Mouse (Mus musculus): ENCODE results near the gene Pax9.

The Pax9 gene

DNA sequence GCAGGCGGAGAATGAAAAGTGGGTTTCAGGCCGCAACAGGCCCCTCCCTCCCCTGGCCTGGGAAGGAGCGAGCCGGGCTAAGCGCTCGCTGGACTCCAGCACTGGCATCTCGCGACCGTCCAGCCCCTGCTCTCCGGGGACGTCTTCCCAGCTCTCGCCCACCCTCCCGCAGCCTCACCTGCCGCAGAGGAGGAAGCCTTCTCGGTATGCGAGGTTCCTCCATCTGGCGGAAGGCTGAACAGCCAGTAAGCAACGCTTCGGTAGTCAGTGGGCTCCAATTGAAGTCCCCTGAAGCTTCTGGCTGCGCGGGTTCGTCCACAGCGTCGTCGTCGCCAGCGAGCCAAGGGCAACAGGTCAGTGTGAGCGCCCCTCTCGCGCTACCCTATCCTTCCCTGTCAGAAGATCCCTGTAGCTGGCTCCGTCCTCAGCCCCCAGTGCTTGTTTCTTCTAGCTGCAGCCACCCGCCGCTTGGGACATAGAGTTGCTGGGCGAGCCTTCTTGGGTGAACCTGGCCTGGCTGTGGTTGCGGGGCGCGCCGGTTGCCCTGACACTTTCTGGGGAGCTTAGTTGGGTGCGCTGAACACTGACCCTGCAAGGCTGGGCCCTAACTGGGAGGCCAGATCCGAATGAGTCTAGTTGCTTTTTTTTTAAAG lies at the start of gene Pax9:
Pax9 (plus strand) TSS at position 341 of the 653 bp plus-strand sequence.
- DNase-seq (ENCODE audit: low spot score in 2 of 2) = no peak

GRCm38 (mm10) chr12:56669451-56670122 lies 22.0 kb upstream of the Pax9 start:
- no peak for DNase-seq (ENCODE audit: low spot score in 2 of 2)

GRCm38 (mm10) chr12:56670795-56671194 lies 20.8 kb upstream of the Pax9 start:
- DNase-seq (ENCODE audit: low spot score in 2 of 2) = no peak

DNA sequence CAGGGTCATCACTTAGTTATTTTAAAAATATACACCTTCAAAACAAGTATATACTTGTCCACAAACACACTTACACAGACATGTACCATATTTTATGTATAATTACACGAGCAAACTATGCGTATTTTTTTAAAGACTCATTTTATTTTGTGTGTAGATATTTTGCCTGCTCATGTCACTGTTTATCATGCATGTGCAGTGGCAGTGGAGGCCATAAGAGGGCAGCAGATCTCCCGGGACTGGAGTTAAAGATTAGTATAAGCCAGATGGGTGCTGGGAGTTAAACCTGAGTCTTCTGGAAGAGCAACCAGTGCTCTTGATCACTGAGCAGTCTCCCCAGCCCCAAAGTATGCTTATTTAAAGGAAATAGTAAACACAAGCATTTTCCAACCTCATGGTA lies 16.8 kb upstream of the Pax9 start:
- DNase-seq (ENCODE audit: low spot score in 2 of 2) = no peak

- DNase-seq (ENCODE audit: low spot score in 2 of 2) = no peak
Measured at GRCm38 (mm10) chr12:56677620-56678019, 13.9 kb upstream of the Pax9 start.

- no peak for DNase-seq (ENCODE audit: low spot score in 2 of 2)
Measured at GRCm38 (mm10) chr12:56681096-56681811, 10.3 kb upstream of the Pax9 start.

DNA sequence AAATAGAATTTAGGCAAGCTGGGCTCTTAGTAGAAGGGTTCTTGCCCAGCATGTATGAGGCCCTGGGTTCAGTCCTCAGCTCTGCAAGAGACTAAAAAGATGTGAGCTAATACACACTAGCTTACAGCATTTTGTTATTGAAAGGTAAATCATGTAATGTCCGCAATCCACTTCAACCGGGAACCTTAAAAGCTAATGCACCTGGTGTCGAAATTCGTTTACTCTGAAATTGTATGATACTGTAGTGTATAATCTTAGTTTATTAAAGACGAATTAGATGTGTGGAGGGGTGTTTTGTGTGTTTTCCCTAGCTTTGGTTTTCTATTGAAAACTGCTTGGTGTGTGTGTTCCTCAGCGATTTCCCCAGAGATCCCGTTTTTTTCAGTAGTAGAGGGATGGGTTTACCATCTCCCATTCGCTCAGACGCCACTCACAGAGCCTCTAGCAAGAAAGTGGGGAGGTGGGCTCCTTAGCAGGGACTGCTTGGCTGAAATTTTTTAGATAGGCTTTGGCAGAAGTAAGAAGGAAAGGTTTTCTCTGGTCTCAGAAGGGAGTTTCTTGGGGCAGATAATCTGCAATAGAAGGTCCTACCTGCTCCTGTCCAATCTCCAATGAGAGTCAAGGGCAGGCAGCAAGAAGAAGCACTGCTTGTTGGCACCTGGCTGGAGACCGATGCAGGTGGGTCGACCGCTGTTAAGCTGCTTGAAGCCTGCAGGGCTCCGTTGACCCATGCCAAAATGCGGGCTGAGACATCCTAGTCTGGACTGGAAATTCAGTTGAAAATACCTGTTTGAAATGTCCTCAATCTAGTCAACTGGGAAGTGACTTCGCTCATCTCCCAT lies 3.7 kb upstream of the Pax9 start:
- DNase-seq (ENCODE audit: low spot score in 2 of 2) = no peak

GRCm38 (mm10) chr12:56688482-56688840 lies 3.1 kb upstream of the Pax9 start:
- DNase-seq (ENCODE audit: low spot score in 2 of 2) = no peak

GRCm38 (mm10) chr12:56688920-56689319 lies 2.6 kb upstream of the Pax9 start:
- no peak for DNase-seq (ENCODE audit: low spot score in 2 of 2)

DNA sequence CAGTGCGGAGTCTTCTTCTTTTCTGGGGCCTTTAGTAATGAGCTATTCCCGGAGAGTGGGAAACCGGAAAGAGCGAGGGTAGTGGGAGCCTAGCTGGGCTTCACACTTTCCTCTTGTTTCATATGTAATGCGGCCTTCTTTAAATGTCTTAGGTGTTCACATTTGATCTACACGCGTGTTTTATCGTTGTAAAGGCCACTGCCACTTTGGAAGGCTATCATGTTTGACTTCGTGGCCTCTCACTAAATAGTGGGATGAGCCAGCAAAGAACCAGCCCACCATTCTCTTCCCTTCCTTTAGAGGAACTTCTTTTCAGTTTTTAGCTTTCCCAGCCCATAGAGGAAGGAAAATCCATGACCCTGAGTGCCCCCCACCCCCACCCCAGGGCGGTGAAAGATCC lies 2.2 kb upstream of the Pax9 start:
- DNase-seq (ENCODE audit: low spot score in 2 of 2) = no peak

DNA sequence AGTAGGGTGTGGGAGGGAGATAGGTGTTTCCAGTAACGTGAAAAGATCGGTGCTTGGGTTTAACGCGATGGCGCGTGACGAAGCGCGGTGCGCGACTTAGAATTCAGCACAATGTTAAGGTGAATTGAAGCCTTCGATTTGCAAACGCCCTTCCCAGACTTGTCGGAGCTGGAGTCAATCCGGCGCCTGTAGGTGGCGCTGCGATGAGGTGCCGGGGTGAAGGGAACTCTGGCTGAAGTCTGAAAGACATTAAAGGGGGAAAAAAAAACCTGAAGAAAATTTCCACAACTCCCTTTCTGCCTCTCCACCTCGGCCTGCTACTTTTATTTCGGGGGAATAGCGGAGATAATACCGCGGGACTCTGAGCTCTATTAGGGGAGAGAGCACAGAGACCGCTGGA lies 1.8 kb upstream of the Pax9 start:
- DNase-seq (ENCODE audit: low spot score in 2 of 2) = no peak

GRCm38 (mm10) chr12:56690366-56690765 lies 1.2 kb upstream of the Pax9 start:
- DNase-seq (ENCODE audit: low spot score in 2 of 2) = no peak

GRCm38 (mm10) chr12:56691001-56691400 lies 566 bp upstream of the Pax9 start:
- no peak for DNase-seq (ENCODE audit: low spot score in 2 of 2)

GRCm38 (mm10) chr12:56692536-56692935 lies 969 bp downstream of the Pax9 start:
- DNase-seq (ENCODE audit: low spot score in 2 of 2) = no peak

- DNase-seq (ENCODE audit: low spot score in 2 of 2) = no peak
Measured at GRCm38 (mm10) chr12:56693411-56694098, 2.0 kb downstream of the Pax9 start.

- no peak for DNase-seq (ENCODE audit: low spot score in 2 of 2)
Measured at GRCm38 (mm10) chr12:56694361-56694760, 2.8 kb downstream of the Pax9 start.

GRCm38 (mm10) chr12:56694936-56695335 lies 3.4 kb downstream of the Pax9 start:
- DNase-seq (ENCODE audit: low spot score in 2 of 2) = no peak

GRCm38 (mm10) chr12:56695358-56696173 lies 4.0 kb downstream of the Pax9 start:
- DNase-seq (ENCODE audit: low spot score in 2 of 2) = no peak

- no peak for DNase-seq (ENCODE audit: low spot score in 2 of 2)
Measured at GRCm38 (mm10) chr12:56696174-56697010, 4.8 kb downstream of the Pax9 start.
